Mouse (Mus musculus): Measurements from ENCODE around the gene Mapk8ip3. TPM values are rescaled to one million over a fixed set of nuclear protein-coding genes. Genes with fewer than 3 reads are reported as not detected.
"Not testable (repeated sequence)": the region's sequence is repeated elsewhere in the genome, so short reads cannot be mapped to it uniquely, and the experiment has no call there.

The Mapk8ip3 gene
- polyA plus RNA-seq, 2 experiments: 41.4 to 186 TPM

DNA sequence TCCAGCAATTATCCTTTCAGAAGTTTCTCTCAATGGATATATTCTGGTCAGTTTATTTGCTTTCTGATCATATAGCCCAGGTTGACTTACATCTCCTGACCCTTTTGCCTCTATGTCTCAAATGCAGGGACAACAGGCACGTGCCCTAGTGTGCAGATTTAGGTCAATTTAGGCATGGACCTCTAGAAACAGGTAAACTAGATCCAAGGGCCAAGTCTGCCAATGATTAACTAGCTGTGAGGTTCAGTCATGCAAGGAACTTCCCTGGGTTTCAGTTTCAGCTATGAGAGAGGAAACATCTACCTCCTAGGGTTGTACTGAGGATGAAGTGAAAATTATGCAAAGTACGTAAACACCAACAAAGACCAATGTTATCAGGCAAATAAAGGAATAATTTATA, 16.5 kb upstream of the Mapk8ip3 start:
- Histone ChIP-seq H3K9me3 (ENCODE audit: control insufficient read depth, low read length) (no peaks in the 10 kb centered on the region), H3K36me3 (ENCODE audit: control insufficient read depth, insufficient read depth, low read length) (peaks cover 63% of the 10 kb centered on the region), H3K4me3 (replicated peaks; ENCODE audit: low read length) (no peak overlapping the region), H3K27me3 (ENCODE audit: control insufficient read depth, insufficient read depth, low read length) (no peaks in the 10 kb centered on the region), H3K27ac (replicated peaks; ENCODE audit: low read depth, low read length) (no peak overlapping the region), H3K4me1 (ENCODE audit: control insufficient read depth, insufficient read depth, low read length) (no peaks in the 10 kb centered on the region), H3K4me2 (replicated peaks; ENCODE audit: low read depth, low read length, severe bottlenecking) (no peak overlapping the region), H3K9ac (ENCODE audit: low read depth, low read length, severe bottlenecking) (no peak overlapping the region)
- TF ChIP-seq POLR2A (IDR thresholded peaks at IDR 0.05; ENCODE audit: borderline replicate concordance, extremely low read depth, insufficient read depth, insufficient read length): no peak
- DNase-seq (ENCODE audit: low spot score) (no peak), ATAC-seq (ENCODE audit: low FRiP score, low read depth) (no peak)
- 94% methylated on average over 2 of the region's 2 CpGs for WGBS

DNA sequence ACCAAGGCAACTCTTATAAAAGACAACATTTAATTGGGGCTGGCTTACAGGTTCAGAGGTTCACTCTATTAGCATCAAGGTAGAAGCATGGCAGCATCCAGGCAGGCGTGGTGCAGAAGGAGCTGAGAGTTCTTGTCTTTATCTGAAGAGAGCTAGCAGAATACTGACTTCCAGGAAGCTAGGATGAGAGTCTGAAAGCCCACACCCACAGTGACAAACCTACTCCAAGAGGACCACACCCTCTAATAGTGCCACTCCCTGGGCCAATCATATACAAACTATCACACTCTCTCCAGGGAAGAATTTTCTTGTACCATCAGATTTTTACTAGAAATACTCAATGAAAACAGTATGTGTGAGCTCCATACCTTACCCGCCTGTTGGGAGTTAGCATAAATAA, 13.9 kb upstream of the Mapk8ip3 start:
- no peak for ATAC-seq (ENCODE audit: low FRiP score, low read depth)
- 78% methylated on average over 2 of the region's 2 CpGs for WGBS
- peaks cover 73% of the 10 kb centered on the region for H3K36me3 ChIP-seq (ENCODE audit: control insufficient read depth, insufficient read depth, low read length)
- no peak overlapping the region for H3K9ac ChIP-seq (ENCODE audit: low read depth, low read length, severe bottlenecking)
- TF ChIP-seq POLR2A (IDR thresholded peaks at IDR 0.05; ENCODE audit: borderline replicate concordance, extremely low read depth, insufficient read depth, insufficient read length): no peak
- H3K4me1 ChIP-seq (ENCODE audit: control insufficient read depth, insufficient read depth, low read length): no peaks in the 10 kb centered on the region
- no peak overlapping the region for H3K4me3 ChIP-seq (replicated peaks; ENCODE audit: low read length)
- H3K4me2 ChIP-seq (replicated peaks; ENCODE audit: low read depth, low read length, severe bottlenecking): no peak overlapping the region
- DNase-seq (ENCODE audit: low spot score): no peak
- H3K9me3 ChIP-seq (ENCODE audit: control insufficient read depth, low read length): no peaks in the 10 kb centered on the region
- H3K27me3 ChIP-seq (ENCODE audit: control insufficient read depth, insufficient read depth, low read length): no peaks in the 10 kb centered on the region
- H3K27ac ChIP-seq (replicated peaks; ENCODE audit: low read depth, low read length): no peak overlapping the region

DNA sequence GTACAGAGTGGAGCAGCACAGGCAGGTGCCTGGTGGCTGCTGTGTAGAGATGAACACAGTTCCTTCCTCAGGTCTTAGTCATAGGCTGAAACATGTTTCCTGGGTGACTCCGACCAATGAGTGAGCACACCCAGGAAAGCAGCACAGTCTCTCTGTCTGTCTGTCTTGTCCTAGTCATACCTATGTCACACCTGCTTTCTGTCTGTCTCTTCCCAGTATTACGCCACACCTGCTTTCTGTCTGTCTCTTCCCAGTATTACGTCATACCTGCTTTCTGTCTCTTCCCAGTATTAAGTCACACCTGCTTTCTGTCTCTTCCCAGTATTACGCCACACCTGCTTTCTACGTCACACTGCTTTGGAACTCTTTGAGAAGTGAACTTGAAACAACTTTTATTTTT, 11.4 kb upstream of the Mapk8ip3 start:
- Histone ChIP-seq H3K4me2 (replicated peaks; ENCODE audit: low read depth, low read length, severe bottlenecking) (no peak overlapping the region), H3K9me3 (ENCODE audit: control insufficient read depth, low read length) (no peaks in the 10 kb centered on the region), H3K9ac (ENCODE audit: low read depth, low read length, severe bottlenecking) (no peak overlapping the region), H3K4me3 (replicated peaks; ENCODE audit: low read length) (no peak overlapping the region), H3K27ac (replicated peaks; ENCODE audit: low read depth, low read length) (no peak overlapping the region), H3K4me1 (ENCODE audit: control insufficient read depth, insufficient read depth, low read length) (no peaks in the 10 kb centered on the region), H3K27me3 (ENCODE audit: control insufficient read depth, insufficient read depth, low read length) (no peaks in the 10 kb centered on the region), H3K36me3 (ENCODE audit: control insufficient read depth, insufficient read depth, low read length) (peaks cover 71% of the 10 kb centered on the region)
- DNase-seq (ENCODE audit: low spot score): no peak
- 91% methylated on average over 5 of the region's 5 CpGs for WGBS
- ATAC-seq (ENCODE audit: low FRiP score, low read depth): no peak
- no peak for TF ChIP-seq POLR2A (IDR thresholded peaks at IDR 0.05; ENCODE audit: borderline replicate concordance, extremely low read depth, insufficient read depth, insufficient read length)

DNA sequence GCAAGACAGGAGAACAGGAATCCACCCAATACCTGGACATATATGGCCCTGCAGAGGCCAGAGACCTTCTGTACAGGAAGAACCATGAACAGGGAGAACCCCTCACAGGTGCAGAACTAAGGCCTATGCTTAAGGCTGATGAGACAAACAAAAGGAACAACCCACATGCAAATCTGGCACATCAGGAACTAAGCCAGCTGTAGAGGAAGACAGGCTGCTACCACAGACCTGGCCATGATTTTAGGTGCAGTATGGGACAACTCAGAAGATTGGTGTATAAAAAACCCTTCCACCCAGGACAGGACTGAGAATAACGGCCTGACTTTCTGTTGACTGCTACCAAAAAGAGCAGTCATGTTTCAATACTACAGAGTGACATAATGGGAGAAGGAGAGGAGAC, 6.8 kb upstream of the Mapk8ip3 start:
- H3K27ac ChIP-seq (replicated peaks; ENCODE audit: low read depth, low read length); H3K4me3 ChIP-seq (replicated peaks; ENCODE audit: low read length): not testable (repeated sequence)

DNA sequence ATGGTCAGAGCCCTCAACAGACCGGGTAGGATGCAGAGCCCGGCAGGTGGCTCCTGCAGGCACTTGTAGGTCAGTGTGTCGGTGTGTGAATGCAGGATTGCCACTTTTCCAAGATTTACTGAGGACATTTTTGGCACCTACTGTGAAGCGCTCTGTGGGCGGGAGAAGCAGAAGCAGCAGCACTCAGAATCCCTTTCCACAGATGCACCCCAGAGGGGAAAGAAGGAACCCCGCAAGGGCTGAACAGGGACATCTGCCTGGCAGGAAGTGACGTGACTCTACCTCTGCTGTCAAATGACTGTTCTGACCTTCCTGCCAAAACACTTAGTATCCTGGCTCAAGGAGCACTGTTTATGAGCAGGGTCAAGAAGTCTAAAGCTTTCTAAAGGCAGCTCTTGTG, 6.3 kb upstream of the Mapk8ip3 start:
- no peak for TF ChIP-seq POLR2A (IDR thresholded peaks at IDR 0.05; ENCODE audit: borderline replicate concordance, extremely low read depth, insufficient read depth, insufficient read length)
- H3K36me3 ChIP-seq (ENCODE audit: control insufficient read depth, insufficient read depth, low read length): peaks cover 46% of the 10 kb centered on the region
- no peak overlapping the region for H3K27ac ChIP-seq (replicated peaks; ENCODE audit: low read depth, low read length)
- H3K4me1 ChIP-seq (ENCODE audit: control insufficient read depth, insufficient read depth, low read length): no peaks in the 10 kb centered on the region
- ATAC-seq (ENCODE audit: low FRiP score, low read depth): no peak
- no peak overlapping the region for H3K9ac ChIP-seq (ENCODE audit: low read depth, low read length, severe bottlenecking)
- H3K4me3 ChIP-seq (replicated peaks; ENCODE audit: low read length): no peak overlapping the region
- no peak overlapping the region for H3K4me2 ChIP-seq (replicated peaks; ENCODE audit: low read depth, low read length, severe bottlenecking)
- no peak for DNase-seq (ENCODE audit: low spot score)
- WGBS: 88% methylated on average over 7 of the region's 7 CpGs
- no peaks in the 10 kb centered on the region for H3K9me3 ChIP-seq (ENCODE audit: control insufficient read depth, low read length)
- no peaks in the 10 kb centered on the region for H3K27me3 ChIP-seq (ENCODE audit: control insufficient read depth, insufficient read depth, low read length)

More for the DNA sequence above, 6.8 kb upstream of the Mapk8ip3 start:
- not testable (repeated sequence) for H3K4me2 ChIP-seq (replicated peaks; ENCODE audit: low read depth, low read length, severe bottlenecking); ATAC-seq (ENCODE audit: low FRiP score, low read depth); H3K4me1 ChIP-seq (ENCODE audit: control insufficient read depth, insufficient read depth, low read length); H3K9ac ChIP-seq (ENCODE audit: low read depth, low read length, severe bottlenecking); H3K27me3 ChIP-seq (ENCODE audit: control insufficient read depth, insufficient read depth, low read length); H3K9me3 ChIP-seq (ENCODE audit: control insufficient read depth, low read length); DNase-seq (ENCODE audit: low spot score)
- WGBS: 100% methylated on average over 1 of the region's 1 CpGs
- peaks cover 52% of the 10 kb centered on the region for H3K36me3 ChIP-seq (ENCODE audit: control insufficient read depth, insufficient read depth, low read length)

DNA sequence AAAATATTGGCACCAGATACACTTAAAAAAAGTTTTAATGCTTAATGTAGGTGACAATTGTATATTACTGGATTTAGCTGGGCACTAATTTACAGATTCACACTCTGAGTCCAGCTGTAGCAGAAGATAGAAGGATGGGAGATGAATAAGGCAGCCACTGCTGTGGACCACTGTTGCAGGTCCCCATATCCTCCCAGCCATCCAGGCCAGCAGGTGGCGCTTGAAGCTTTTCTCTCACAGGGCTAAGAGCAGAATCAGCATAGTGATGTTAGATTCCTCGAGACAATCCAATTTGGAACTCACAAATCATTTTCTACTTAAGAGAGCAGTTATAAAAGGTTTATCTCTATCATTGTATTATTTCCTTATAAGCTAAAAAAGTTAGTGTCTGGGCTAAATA, 5.7 kb upstream of the Mapk8ip3 start:
- 16% methylated on average over 2 of the region's 2 CpGs for WGBS
- H3K4me3 ChIP-seq (replicated peaks; ENCODE audit: low read length): not testable (repeated sequence)

More for the DNA sequence above, 5.7 kb upstream of the Mapk8ip3 start:
- not testable (repeated sequence) for DNase-seq (ENCODE audit: low spot score); H3K4me1 ChIP-seq (ENCODE audit: control insufficient read depth, insufficient read depth, low read length); H3K27me3 ChIP-seq (ENCODE audit: control insufficient read depth, insufficient read depth, low read length); H3K4me2 ChIP-seq (replicated peaks; ENCODE audit: low read depth, low read length, severe bottlenecking); H3K27ac ChIP-seq (replicated peaks; ENCODE audit: low read depth, low read length); H3K9me3 ChIP-seq (ENCODE audit: control insufficient read depth, low read length); H3K9ac ChIP-seq (ENCODE audit: low read depth, low read length, severe bottlenecking)
- peaks cover 41% of the 10 kb centered on the region for H3K36me3 ChIP-seq (ENCODE audit: control insufficient read depth, insufficient read depth, low read length)
- ATAC-seq (ENCODE audit: low FRiP score, low read depth): peak; percentile 67
